Mouse (Mus musculus): ENCODE data around the gene Slc6a16.
"Not testable (repeated sequence)": the region's sequence is repeated elsewhere in the genome, so short reads cannot be mapped to it uniquely, and the experiment has no call there.

The Slc6a16 gene

DNA sequence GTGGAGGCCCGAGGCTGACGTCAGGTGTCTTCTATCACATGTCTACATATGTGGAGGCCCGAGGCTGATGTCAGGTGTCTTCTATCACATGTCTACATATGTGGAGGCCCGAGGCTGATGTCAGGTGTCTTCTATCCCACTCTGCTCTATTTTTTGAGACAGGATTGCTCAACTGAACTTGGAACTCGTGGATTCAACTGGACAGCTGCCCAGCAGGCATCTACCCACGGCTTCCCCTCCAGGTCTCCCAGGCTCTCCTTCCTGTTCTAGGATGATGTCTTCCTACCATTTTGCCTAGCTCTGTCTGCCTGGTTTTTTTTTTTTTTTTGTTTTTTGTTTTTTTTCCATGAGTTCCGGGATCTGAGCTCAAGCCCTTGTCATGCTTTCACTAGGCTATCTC is 14.9 kb downstream of the Slc6a16 start:
- not testable (repeated sequence) for DNase-seq

DNA sequence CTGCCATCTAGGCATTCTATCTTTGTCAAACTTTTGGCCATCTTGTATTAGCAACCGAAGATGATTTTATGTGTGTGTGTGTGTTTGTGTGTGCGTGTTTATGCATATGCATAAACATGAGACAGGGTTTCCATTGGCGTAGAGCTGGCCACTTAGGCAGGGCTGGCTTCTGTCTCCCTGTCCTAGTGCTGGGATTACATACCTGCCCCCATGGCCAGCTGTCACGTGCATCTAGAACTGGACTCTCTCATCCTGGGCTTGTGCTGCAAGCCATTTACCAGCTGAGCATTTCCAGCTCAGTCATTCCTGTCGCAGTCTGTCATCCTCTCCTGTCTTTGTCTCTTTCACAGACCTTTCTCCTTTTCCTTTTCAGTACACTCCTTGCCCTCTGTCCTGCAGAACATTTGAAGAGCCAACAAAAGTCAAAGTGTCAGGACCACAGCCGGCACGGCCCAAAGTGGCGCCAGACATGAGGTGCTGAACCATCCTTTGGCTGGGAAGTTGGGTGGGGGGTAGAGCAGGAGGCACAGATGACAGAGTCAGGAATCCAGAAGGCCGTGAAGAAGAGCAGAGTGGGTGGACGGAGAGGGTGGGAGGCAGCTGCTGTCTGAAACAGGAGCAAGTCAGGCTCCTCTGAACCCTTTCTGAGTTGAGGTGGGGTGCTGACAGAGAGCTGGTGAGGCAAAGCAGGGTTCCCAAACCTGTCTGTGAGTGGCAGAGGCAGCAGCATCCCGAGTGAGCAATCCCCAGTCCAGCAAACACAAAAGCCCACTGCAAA is 16.4 kb downstream of the Slc6a16 start:
- no peak for DNase-seq

DNA sequence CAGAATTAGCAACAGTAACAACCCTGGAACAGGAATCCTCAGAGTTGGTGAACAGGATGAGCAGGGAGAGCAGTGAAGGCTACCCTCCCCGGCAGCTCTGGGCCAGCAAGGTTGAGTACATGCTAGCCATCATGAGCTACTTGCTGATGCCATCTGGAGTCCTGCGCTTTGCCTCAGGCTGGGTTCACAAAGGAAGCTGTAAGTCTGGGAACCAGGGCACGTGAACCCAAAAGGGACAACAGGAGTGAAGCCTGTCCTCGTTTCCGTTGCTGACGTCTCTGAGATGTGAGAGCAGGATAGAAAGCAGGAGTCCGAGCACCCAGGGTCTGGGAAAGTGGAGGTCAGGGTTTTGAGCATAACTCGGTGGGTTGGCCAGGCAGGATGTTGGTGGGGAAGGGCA is 18.4 kb downstream of the Slc6a16 start:
- no peak for DNase-seq

DNA sequence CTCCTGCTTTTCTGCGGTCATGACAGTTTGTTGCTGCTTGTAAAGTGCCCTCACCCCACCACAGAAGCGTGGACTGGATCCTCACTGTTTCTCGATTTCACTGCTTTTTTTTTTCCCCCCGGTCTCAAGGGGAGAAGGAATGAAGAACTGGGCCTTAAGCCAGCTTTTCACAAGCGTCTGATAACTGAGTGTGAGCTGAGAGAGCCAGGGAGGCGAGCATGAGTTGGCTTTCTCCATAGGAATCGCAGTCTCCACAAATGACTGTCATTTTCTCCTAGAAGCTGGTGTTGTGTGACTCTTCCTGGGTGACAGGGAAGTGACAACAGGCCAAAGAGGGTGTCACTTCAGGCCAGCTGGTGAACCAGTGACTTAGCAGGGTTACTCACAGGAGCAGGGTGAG is 21.4 kb downstream of the Slc6a16 start:
- DNase-seq, result no peak

DNA sequence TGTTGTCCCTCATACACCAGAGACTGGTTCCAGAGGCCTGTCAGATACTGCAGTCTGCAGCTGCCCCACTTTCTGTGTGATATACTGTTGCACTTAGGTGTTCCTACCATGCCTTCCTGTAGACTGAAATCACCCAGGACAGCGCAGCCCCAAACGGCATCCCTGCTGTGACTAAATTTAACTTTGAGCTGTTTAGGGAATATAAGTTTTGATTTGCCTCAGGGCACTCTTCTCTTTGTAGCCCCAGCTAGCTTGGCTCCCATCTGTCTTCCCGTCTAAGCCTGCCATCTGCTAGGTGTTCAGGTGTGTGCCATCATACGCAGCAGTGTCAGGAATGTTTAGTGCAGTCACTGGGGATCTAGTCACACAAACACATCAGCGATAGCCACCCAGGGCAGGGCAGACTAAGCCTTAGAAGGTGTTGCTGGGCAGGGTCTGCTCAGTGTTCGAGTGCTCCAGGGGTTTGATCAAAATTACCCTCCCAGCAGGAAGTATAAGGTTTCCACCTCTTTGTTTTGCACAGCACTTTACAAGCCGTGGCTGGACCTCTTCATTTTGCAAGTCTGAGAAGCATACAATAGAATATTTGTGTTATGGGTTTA is 22.2 kb downstream of the Slc6a16 start:
- no peak for DNase-seq

DNA sequence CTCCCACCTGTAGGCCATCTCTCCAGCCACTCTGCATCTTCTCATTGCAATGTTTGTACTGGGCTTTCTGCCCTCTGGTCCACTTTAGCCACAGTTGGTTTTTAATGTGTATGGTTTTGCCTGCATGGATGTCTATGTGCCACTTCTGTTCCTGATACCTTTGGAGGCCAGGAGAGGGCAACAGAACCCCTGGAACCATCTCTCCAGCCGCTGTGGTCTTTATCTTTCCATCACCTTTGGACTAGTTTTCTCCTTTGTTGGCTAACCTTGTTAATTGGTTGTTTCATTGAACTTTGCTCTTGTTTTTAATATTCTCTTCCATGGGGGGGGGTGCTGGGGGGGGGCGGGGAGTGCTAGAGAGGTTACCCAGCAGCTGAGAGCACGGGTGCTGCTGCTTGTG is 23.5 kb downstream of the Slc6a16 start:
- DNase-seq, result no peak

DNA sequence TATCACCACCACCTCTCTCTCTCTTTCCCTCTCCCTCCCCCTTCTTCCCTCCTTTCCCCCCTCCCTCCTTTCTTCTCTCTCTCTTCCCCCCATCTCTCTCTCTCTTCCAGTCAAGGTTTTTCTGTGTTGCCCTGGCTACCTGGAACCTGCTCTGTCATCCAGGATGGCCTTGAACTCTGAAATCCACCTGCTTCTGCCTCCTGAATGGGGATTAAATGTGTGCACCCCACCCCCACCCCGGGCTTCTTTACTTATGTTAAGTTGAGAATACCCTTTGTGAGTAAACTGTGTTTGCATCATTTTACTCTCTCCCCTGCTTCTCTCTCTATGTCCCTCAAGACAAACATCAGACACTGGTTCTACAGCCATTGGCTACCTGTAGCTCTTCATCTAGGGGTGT is 24.6 kb downstream of the Slc6a16 start:
- no peak for DNase-seq

DNA sequence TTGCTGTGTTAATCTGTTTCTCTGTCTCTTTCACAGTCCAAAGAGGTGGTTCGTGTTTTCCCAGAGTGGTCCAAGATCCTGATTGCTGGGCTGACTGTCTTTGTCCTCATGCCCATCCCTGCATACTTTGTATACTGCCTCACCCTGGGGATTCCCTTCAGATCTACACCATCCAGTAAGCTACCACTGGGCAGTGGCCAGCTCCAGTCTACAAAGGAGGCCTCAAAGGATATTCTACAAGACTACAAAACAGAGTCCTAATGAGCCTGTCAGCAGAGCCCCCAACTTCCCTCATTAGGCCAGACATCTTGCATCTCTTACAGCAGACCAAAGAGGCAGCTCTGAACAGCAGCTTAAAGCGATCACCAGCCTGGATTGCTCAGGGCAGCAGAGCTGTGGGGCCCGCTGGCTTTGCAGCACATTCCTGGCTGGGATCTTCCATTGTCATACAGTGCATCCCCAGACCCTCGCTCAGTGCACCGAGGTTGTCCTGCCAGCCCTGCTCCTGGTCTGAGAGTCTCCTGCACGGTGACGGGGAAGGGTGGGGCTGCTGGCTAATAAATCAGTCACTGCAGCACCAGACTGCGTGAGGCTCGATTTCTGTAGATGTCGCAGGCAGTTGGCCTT is 32.0 kb downstream of the Slc6a16 start:
- no peak for DNase-seq

DNA sequence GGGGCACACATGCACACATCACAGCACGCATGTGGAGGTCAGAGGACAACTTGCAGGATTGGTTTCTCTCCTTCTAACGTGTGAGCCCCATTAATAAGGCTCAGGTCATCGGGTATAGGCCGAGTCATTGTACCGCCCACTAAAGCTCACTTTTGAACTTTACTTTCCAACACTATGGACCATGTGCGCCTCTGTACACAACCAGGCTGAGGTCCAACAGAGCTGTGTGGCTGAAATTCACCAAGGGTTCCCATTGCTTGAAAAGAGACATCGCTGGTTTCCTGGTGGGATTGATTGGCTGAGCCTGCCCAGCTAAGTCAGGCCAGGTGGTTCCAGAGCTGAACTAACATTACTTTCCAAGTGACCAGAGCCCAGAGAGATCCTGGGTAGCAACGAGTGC is 32.8 kb downstream of the Slc6a16 start:
- no peak for DNase-seq

DNA sequence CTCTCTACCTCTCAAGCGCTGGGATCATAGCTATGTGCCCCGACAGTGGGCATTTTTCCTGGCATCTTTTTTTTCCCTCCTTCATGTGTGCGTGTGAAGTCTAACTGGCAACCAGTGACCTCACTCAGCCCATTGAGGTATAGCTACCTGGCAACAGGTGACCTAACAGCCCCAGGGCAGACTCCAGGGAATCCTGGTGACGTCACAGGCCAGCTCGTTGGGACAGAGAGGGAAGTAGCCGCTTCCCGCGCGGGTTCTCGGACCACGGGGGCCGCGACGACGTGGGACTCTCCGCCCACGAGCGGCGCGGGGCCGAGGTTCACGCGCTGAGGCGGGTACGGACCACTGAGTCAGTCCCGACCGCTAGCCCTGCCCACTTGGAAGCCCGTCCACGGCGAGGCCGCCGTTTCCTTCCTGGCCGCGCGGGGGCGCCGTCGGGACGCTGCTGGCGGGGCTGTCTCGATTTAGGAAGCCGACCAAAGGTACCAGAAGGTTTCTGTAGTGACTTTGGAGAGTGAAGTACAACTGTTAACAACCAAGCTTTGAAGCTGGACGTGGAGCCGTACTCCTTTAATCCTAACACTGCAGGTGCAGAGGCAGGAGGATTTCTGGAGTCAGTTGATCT is 36.4 kb downstream of the Slc6a16 start, which contains the start of gene Slc6a21:
Slc6a21 (plus strand) TSS at position 378 of the 625 bp plus-strand sequence.
- DNase-seq, result peak; percentile 65 to 84

DNA sequence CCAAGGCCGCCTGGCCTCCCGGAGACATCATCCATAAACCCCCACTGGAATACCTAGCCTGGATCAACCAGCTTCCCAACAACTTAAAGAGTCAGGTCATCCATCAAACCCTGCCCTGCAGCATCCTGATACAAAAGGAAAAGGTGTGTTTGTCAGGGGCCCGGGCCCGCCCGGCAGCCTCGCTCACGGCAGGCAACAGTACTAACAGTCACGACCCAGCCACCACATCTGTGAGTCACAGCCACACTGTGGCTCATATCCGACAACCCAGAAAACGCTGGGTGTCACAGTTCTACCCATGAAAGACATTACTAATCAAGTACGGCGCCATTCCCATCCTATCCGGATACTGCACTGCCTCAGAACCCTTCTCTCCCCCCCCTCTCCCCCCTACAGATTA is 45.6 kb downstream of the Slc6a16 start:
- DNase-seq, result no peak

DNA sequence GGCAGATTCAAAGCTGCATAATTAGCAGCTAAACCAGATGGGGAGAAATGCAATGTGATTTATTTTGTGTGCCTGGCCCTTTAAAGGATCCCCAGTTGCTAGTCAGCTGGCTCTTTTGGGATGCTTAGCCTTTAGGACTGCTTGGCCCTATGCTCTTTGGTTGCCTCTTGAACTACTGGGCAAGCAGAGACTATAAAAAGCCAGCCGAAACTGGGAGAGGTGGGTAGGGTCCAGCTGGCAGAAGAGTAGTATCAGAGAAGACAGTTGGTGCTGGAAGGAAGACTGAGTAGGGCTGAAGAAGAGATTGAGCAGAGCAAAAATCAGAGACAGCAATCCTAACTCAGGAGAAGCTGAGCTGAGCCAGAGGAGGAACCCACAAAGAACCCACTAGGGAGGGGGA is 55.7 kb downstream of the Slc6a16 start:
- no peak for DNase-seq

DNA sequence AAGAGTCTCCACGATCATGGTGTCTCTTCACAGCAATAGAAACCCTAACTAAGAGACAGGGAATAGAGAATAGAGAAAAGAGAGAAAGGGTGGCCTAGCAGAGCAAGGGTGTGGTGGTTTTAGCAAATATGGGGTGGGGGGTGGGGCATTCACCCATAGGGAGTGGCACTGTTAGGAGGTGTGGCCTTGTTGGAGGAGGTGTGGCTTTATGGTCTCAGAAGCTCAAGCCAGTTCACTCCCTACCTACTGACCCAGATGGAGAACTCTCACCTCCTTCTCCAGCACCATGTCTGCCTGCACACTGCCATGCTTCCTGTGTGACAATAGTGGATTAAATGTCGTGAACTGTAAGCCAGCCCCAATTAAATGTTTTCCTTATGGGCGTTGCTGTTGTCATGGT is 56.7 kb downstream of the Slc6a16 start:
- no peak for DNase-seq

DNA sequence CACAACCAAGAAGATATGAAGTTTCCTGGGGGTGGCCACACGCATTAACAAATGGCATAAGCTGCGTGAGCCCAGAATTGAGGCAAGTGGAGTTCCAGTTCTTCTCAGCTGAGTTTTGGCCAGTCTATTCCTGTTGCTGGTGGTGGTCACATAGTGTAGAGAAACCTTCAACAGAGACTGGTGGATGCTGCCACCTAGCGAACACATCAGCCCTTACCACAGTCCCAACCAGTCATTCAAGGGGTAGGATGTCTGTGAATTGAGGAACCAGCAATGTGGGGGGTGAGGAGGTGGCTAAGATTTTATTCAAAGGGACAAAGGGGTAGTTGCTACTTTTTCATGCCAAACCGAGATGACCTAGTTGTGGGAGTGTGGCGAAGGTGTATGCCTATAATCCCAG is 58.9 kb downstream of the Slc6a16 start:
- DNase-seq, result peak; percentile 50 to 52

DNA sequence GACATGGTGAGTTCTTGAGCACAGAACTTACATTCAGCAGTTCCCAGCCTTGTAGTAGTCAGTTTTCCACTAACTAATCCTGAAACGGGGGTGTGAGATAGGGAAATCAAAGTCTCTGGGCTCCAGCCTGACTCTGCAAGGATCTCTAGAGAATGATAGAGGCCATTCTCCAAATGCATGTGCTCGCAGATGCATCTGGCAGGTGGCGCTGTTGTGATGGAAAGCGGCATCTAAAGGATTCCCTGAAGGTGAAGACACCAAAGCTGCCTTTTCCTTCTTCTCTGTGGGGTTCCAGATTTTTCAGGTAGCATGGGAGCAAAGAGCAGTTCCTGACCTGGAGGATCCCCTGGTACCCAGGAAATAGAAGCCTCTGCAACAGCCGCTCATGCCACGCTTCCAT is 59.4 kb downstream of the Slc6a16 start:
- peak; percentile 81 to 86 for DNase-seq

DNA sequence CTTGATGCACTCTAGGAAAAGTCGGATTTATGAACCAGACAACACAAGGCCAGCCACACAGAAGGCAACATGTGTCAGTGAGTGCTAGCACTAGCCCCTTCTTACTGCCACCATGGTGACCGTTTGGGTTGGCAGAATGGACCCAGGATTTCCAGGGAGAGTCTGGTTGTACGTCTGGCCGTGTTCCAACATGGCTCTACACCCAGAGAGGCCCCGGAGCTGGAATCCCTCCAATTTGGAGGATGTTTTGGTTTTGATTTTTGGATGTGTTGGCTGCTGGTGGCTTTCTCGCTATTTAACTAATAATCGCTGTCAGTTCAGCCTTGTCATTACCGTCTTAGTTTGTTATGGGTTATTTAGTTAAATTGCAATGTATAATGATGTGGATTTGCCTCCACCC is 61.7 kb downstream of the Slc6a16 start:
- no peak for DNase-seq

DNA sequence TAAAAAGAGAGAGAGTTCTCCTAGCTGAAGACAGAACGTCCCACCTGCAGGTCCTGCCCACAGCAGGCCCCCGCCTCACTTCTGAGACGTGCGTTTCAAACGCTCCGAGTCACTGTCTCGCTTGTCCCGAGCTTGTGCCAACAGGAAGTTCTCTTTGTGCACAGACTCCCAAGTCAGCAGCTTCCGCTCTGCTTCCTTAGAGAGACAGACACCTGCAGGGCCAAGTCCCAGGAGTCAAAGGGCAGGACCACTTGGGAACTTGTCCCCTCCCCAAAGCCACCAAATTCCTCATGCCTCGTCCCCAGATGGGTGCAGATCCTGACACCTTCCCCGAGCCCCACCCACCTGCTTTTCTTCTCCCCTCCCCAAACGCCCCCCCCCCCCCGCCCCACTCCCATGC is 64.0 kb downstream of the Slc6a16 start:
- no peak for DNase-seq

DNA sequence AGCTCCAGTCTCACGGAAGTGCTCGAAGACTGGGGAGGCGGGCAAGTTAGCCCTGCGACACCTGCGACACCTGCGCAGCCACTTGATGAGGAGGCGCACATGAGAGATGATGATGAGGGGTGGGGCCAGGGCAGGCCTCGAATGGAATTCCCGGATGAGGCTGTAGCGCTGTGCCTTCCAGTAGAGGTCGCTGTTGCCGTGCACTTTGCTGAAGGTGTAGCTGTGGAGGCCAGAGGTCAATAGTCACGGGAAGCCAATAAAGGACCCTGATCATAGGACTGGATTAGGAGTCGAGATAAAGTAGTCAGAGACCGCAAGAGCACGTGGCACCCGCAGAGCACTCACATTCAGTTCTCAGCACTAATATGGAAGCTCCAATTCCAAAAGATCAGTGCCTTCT is 64.4 kb downstream of the Slc6a16 start:
- peak; percentile 85 to 88 for DNase-seq

DNA sequence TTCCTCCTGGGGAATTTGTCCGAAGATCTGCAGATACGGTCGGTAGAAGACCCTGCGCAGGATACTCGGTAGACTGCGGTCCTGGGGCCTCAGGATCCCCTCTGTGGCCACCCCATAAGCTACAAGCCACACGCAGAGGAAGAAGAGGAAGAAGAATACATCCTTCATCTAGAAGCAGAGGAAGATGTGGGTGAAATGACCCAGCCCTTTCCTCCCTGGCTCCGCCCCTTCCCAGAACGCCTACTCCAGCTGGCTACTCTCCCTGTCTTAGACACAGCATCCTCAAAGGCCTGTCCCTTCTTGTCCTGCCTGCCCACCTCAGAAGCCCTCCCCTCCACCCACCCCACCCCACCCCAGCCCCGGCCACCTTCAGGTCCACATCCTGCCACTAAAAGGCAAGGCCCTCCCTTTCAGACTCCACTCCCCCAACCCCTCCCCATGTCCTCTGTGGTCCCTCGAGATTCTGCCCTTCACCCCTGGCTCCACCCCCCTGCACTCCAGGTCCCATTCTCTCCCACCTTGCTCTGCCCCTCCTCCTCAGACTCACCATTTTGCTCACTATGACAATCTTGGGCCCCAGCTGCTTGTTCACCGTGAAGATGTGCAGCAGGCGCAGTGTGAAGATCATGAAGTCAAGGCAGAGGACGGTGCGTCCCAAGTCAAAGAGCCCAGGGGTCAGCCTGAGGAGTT is 67.8 kb downstream of the Slc6a16 start:
- DNase-seq, result no peak

DNA sequence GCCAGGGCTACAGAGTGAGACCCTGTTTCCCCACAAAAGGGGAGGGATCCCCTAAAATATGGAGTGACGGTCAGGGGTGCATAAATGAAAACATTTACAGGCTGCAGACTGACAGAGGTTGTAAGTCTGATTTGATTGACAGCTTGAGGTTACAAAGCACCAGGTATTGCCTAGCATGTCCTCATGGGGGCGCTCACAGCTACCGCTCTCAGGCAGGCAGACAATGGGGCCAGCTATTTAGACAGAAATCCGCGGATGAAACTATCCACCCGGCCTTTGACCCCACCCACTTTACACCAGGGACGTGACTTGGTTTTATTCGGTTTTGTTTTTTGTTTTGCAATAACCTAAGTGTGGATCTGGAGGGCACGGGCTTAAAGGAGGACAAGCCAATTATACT is 68.6 kb downstream of the Slc6a16 start:
- DNase-seq, result peak; percentile 60 to 66

DNA sequence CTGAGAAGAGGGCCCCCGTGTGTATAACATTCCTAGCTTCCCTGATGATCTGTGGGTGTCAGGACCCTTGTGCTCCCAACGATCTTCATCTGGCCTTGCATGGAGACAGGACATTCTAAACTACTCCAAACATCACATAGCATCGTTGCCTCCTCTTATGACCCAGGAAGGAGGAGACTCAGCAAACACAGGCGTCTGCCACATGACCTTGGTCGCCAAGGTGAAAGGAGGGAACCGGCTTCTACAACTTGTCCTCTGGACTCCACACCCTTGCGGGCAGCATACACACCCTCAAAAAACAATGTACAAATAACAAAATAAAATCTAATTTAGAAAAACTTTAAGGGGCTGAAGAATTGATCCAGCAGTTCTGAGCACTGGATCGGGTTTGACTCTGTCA is 71.1 kb downstream of the Slc6a16 start:
- DNase-seq, result no peak

DNA sequence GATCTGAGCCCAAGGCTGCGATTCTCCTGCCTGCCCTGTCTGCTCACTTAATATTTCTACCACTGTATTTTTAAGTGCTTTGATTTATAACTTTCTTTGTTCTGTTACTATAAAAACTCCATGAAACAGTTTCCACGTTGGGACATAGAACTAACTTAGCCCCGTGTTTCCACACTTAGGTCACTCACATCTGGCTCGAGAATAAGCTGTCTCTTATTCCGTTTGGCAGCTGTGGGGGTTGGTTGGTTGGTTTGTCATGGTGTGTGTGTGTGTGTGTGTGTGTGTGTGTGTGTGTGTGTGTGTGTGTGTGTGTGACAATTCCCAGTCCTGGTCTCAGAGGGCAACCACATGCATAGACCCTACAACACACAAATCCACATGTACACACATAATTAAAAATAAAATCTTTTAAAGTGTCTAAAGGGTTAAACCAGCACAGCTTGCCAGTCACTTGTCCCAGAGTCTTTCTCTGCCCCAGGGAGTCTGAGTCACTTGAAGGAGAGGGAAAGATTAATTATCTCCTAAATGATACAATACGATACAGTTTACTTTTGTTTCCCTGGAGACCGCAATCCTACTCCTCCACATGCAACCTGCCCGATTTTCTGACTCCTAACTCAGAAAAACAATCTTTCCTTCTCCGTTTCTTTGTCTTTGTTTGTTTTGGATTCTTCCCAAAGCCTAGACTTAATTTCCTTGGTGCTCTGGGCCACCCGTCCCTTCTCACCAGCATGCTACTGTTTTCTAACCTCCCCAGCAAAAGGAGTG is 72.0 kb downstream of the Slc6a16 start:
- DNase-seq, result no peak

All from cerebellum, adult 18-20 months (tissue).